Mouse (Mus musculus): Measurements from ENCODE around the gene Cpsf3.

DNA sequence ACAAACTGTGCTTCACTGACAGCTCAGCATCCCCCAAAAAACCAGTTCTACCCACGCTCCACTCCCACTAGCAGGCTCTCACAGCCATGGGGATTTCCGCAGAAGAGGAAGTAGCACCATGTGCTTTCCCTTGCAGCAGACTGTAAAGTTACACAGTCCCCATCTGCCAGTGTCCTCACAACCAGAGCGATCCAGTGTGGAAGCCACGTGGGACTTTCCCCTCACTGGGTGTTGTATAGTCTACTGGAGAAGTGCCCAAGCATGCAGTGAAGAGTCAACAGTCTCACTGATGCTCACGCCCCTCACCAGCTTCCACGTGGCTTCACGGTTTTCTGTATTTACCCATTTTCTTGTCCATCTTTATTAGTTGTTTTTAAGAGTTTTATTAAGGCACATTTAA, 50.7 kb downstream of the Cpsf3 start:
- no peak for TF ChIP-seq CTCF (IDR thresholded peaks at IDR 0.05; ENCODE audit: low read depth)
- no peak for TF ChIP-seq EP300 (IDR thresholded peaks at IDR 0.05; ENCODE audit: low read depth)
